Mouse (Mus musculus) liver, embryonic 14.5 days (tissue): ENCODE measurements at regions not wholly inside any gene's neighbourhood (a gene's known extent, or its start where the extent isn't known, plus 50 kb on each side); places are given as distances from the start of the nearest gene placed in this dataset.

Source experiments
- ATAC-seq: fragments of 200-750 bp; cut with Nextera tagmentation; 2 replicates; pipeline ENCODE4 v1.8.0; 2017; ENCODE audit warnings: moderate number of reproducible peaks, mild to moderate bottlenecking, moderate library complexity; ENCODE audit not compliant: insufficient read depth
- DNase-seq, 3 experiments: peaks; one replicate each; pipeline ENCODE4 v3.0.0-alpha.2; 2012 to 2013; ENCODE audit warnings: low read depth in 3 of 3, low spot score in 3 of 3
- H3K27ac ChIP-seq: fragments of 300-500 bp; sonication (generic); 2 replicates; pipeline ENCODE4 v1.5.1; 2014; ENCODE audit warnings: moderate library complexity, mild to moderate bottlenecking, control low read depth, inconsistent platforms
- H3K27me3 ChIP-seq: fragments of 300-500 bp; sonication (generic); 2 replicates; pipeline ENCODE4 v1.6.1; 2014; ENCODE audit warnings: mild to moderate bottlenecking, low read length, moderate library complexity; ENCODE audit not compliant: control insufficient read depth, insufficient read depth
- H3K36me3 ChIP-seq: fragments of 300-500 bp; sonication (generic); replicated peaks from 2 replicates; pipeline ENCODE4 v1.6.1; 2014; ENCODE audit warnings: low read depth; ENCODE audit not compliant: control insufficient read depth, insufficient read depth
- H3K4me1 ChIP-seq, 2 experiments: fragments of 200-500 bp in 1 of 2; fragments of 300-500 bp in 1 of 2; sonication (generic) in 1 of 2; replicated peaks; 2 replicates each; pipeline ENCODE4 v1.6.1; 2012 to 2014; ENCODE audit warnings: antibody characterized with exemption in 1 of 2, inconsistent platforms in 1 of 2, low read length in 1 of 2; ENCODE audit not compliant: control insufficient read depth in 2 of 2, insufficient read depth in 2 of 2
- H3K4me2 ChIP-seq: fragments of 300-500 bp; sonication (generic); 2 replicates; pipeline ENCODE4 v1.6.1; 2014; ENCODE audit warnings: low read depth, mild to moderate bottlenecking, control low read depth, moderate library complexity
- H3K4me3 ChIP-seq, 2 experiments: fragments of 200-500 bp in 1 of 2; fragments of 300-500 bp in 1 of 2; sonication (generic) in 1 of 2; 2 replicates each; pipeline ENCODE4 v1.5.1; 2012 to 2014; ENCODE audit warnings: low read depth in 2 of 2, low read length in 2 of 2, mild to moderate bottlenecking in 2 of 2, control low read depth in 1 of 2, inconsistent platforms in 1 of 2, moderate library complexity in 1 of 2; ENCODE audit not compliant: insufficient read depth in 1 of 2
- H3K9ac ChIP-seq: fragments of 300-500 bp; sonication (generic); replicated peaks from 2 replicates; pipeline ENCODE4 v1.6.1; 2014; ENCODE audit warnings: mild to moderate bottlenecking, control low read depth, moderate library complexity
- H3K9me3 ChIP-seq: fragments of 300-500 bp; sonication (generic); 2 replicates; pipeline ENCODE4 v1.6.1; 2016; ENCODE audit warnings: low read length, mixed read lengths; ENCODE audit not compliant: control insufficient read depth
- CTCF ChIP-seq: IDR thresholded peaks from 2 replicates; pipeline ENCODE4 v1.5.1; 2016; ENCODE audit warnings: antibody characterized with exemption, low read depth, control low read depth
- EP300 ChIP-seq: IDR thresholded peaks from 2 replicates; pipeline ENCODE4 v1.6.1; 2016; ENCODE audit warnings: antibody characterized with exemption, low read depth
- WGBS: fragments of 180-500 bp; shearing (Covaris S2); extraction: QIAGEN DNeasy Blood & Tissue Kit; methylation state at CpG from one replicate; pipeline ENCODE4 v1.1.7; 2014; ENCODE audit not compliant: insufficient replicate concordance; 5-methylcytosine and 5-hydroxymethylcytosine counted together

DNA sequence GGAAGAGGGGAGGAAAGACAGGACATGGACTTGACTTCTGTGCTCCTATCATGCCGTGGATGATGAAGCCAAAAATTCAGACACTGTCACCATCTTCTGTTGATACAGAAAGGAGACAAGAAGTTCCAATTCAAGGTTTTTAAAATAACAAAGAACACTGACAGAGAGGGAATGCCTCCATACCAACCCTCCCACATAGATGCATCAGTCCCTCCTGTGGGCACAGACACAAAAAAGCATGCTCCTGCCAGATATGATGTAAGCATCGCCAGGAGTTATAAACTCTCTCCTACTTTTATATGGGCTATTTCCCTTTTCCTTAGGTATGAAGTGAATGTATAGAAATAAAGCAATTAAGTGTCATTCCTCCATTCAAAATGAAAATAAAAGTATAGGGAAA, 229.6 kb upstream of the Gm10306 start:
- Histone ChIP-seq H3K9ac (no peak overlapping the region), H3K27me3 (no peaks in the 10 kb centered on the region), H3K27ac (no peak overlapping the region), H3K4me1 (no peaks in the 10 kb centered on the region), H3K4me2 (no peak overlapping the region), H3K4me3 (no peak overlapping the region), H3K36me3 (no peaks in the 10 kb centered on the region), H3K9me3 (no peaks in the 10 kb centered on the region)
- 58% methylated on average over 2 of the region's 2 CpGs for WGBS
- ATAC-seq (no peak), DNase-seq (no peak)
- no peak for TF ChIP-seq CTCF
- no peak for TF ChIP-seq EP300

- no peak overlapping the region for H3K4me3 ChIP-seq
- no peak for DNase-seq
- no peak for ATAC-seq
Measured at GRCm38 (mm10) chr4:94343331-94343730, 213.0 kb upstream of the Gm10306 start.

GRCm38 (mm10) chr4:94349273-94349672, 207.1 kb upstream of the Gm10306 start:
- no peak for ATAC-seq
- TF ChIP-seq CTCF: no peak
- no peak for TF ChIP-seq EP300
- Histone ChIP-seq H3K36me3 (no peaks in the 10 kb centered on the region), H3K4me1 (no peaks in the 10 kb centered on the region), H3K4me2 (no peak overlapping the region), H3K27ac (no peak overlapping the region), H3K9ac (no peak overlapping the region), H3K27me3 (no peaks in the 10 kb centered on the region), H3K4me3 (no peak overlapping the region), H3K9me3 (no peaks in the 10 kb centered on the region)
- DNase-seq: no peak
- 43% methylated on average over 1 of the region's 1 CpGs for WGBS

More at GRCm38 (mm10) chr4:94343331-94343730, 213.0 kb upstream of the Gm10306 start:
- H3K9me3 ChIP-seq: no peaks in the 10 kb centered on the region
- H3K36me3 ChIP-seq: no peaks in the 10 kb centered on the region
- no peaks in the 10 kb centered on the region for H3K27me3 ChIP-seq
- H3K4me1 ChIP-seq: no peaks in the 10 kb centered on the region
- H3K9ac ChIP-seq: no peak overlapping the region
- no peak overlapping the region for H3K27ac ChIP-seq
- no peak for TF ChIP-seq EP300
- no peak for TF ChIP-seq CTCF
- no peak overlapping the region for H3K4me2 ChIP-seq

DNA sequence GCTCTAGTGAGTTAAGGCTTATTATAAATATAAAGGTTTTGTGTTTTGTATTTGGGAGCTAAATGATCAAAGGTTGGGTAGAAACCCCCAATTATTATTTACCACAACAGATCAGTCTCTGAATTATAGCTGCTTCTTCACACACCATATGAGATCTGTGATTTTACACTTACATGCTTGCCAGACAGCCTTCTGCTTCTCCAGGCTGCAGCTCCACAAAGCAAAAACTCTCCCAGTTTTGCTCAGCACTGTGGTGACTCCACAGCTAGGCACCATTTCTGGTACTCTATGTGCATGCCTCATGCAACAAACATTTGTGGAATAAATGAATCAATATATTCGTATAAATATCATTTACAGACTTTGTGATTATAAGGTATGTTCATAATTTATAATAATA, 199.4 kb upstream of the Gm10306 start:
- WGBS: 35% methylated on average over 1 of the region's 1 CpGs
- H3K4me1 ChIP-seq: no peaks in the 10 kb centered on the region
- ATAC-seq (no peak), DNase-seq (no peak)
- TF ChIP-seq EP300: no peak
- no peak overlapping the region for H3K4me3 ChIP-seq
- no peak overlapping the region for H3K27ac ChIP-seq
- H3K4me2 ChIP-seq: no peak overlapping the region
- no peaks in the 10 kb centered on the region for H3K9me3 ChIP-seq
- no peak overlapping the region for H3K9ac ChIP-seq
- no peaks in the 10 kb centered on the region for H3K27me3 ChIP-seq
- H3K36me3 ChIP-seq: no peaks in the 10 kb centered on the region

DNA sequence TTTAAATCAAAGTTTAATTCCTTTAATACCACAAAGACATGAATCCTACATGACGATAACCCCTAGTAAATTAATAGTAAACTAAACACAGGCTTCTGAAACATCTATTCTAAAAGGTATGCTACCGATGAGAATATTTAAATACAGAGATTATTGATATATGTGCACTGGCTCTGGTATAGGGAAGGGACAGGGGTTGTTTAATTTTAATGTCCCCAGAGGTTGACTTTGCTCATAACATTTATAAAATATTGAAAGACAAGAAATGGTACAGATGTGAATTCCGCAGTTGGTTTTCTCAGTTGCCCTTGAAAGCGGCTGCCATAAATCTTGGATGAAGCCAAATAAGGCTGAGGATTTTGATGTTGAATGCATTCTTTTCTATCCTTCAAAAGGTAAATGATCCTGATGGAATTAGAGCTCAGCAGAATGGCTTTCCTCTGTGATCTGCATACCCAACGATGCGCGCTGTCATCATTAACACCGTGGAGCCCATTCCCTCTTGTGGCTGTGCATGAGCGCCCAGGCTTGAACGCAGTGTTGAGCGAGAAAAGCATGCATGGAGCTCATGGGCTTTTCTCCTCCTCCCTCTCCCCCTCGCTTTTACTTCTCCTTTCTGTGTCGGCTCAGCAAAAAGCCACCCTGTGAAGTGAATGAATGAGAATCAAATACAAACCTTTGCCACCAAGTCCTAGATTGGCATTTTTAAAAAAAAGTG, 195.4 kb upstream of the Gm10306 start:
- DNase-seq: no peak
- no peaks in the 10 kb centered on the region for H3K36me3 ChIP-seq
- no peak overlapping the region for H3K27ac ChIP-seq
- H3K9me3 ChIP-seq: no peaks in the 10 kb centered on the region
- 63% methylated on average over 13 of the region's 13 CpGs for WGBS
- no peak for ATAC-seq
- no peak overlapping the region for H3K9ac ChIP-seq
- no peak overlapping the region for H3K4me2 ChIP-seq
- H3K4me3 ChIP-seq: no peak overlapping the region
- no peaks in the 10 kb centered on the region for H3K4me1 ChIP-seq
- TF ChIP-seq CTCF (no peak), EP300 (no peak)
- no peaks in the 10 kb centered on the region for H3K27me3 ChIP-seq
